Mouse (Mus musculus): Measurements from ENCODE around the gene Itpr2.

DNA sequence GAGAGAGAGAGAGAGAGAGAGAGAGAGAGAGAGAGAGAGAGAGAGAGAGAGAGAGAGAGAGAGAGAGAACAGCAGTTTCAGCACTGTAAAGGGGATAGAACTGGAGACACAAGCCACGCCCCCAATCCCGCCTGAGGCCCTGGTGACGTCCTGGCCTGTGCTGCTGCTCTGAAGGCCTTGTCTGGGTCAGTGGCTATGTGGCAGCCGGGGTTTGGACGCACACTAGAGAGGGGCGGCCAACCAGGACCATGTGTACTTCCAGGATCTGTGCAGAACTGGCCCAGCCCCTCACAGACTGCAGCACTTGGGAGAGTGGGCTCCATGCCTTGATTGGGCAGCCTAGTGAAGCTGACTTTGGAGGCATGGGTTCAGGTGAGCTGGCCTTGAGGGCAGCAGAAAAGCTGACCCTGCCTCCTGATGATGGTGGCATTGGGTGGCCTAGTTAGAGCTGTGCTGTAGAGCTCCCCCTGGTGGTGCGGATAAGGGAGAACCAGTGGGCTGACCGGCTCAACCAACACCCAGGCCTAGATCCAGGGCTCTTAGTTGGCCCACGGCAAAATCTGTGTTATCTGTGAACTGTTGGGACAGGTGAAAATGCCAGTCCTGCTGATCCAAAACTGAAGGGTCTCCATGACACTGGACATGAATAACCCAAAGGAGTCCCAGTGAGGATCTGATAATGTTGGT is 72.2 kb downstream of the Itpr2 start:
- TF ChIP-seq CTCF (IDR thresholded peaks at IDR 0.05; ENCODE audit: control insufficient read depth, insufficient read depth, low read length), result peak; percentile 87
- no peak for TF ChIP-seq POLR2A (IDR thresholded peaks at IDR 0.05; ENCODE audit: borderline replicate concordance, control insufficient read depth, low read depth, low read length)

Data from bone marrow, adult 2 months (tissue).